Mouse (Mus musculus) lung, embryonic 14.5 days (tissue): ENCODE data around the gene Arv1. TPM values are rescaled to one million over a fixed set of nuclear protein-coding genes. Genes with fewer than 3 reads are reported as not detected.
A peak's percentile ranks its signal among the peaks of the same experiment; 100 is the strongest.

ENCODE experiments used
- ATAC-seq: fragments of 200-750 bp; cut with Nextera tagmentation; 2 replicates; pipeline ENCODE4 v1.8.0; 2017; ENCODE audit warnings: mild to moderate bottlenecking, moderate TSS enrichment, moderate library complexity; ENCODE audit not compliant: insufficient read depth
- DNase-seq: peaks from one replicate; pipeline ENCODE4 v3.0.0-alpha.2; 2015
- H3K27ac ChIP-seq: fragments of 300-500 bp; sonication (generic); 2 replicates; pipeline ENCODE4 v1.5.1; 2014; ENCODE audit warnings: low read depth, mild to moderate bottlenecking, moderate library complexity
- H3K27me3 ChIP-seq: fragments of 300-500 bp; sonication (generic); 2 replicates; pipeline ENCODE4 v1.6.1; 2014; ENCODE audit warnings: low read length, control low read depth; ENCODE audit not compliant: insufficient read depth
- H3K36me3 ChIP-seq: fragments of 300-500 bp; sonication (generic); 2 replicates; pipeline ENCODE4 v1.6.1; 2014; ENCODE audit warnings: control low read depth; ENCODE audit not compliant: insufficient read depth
- H3K4me1 ChIP-seq: fragments of 300-500 bp; sonication (generic); 2 replicates; pipeline ENCODE4 v1.6.1; 2014; ENCODE audit warnings: antibody characterized with exemption, control low read depth; ENCODE audit not compliant: insufficient read depth
- H3K4me2 ChIP-seq: fragments of 300-500 bp; sonication (generic); 2 replicates; pipeline ENCODE4 v1.6.1; 2014; ENCODE audit warnings: mild to moderate bottlenecking
- H3K4me3 ChIP-seq: fragments of 300-500 bp; sonication (generic); 2 replicates; pipeline ENCODE4 v1.5.1; 2014; ENCODE audit warnings: low read depth, low read length
- H3K9ac ChIP-seq: fragments of 300-500 bp; sonication (generic); 2 replicates; pipeline ENCODE4 v1.6.1; 2014
- H3K9me3 ChIP-seq: fragments of 300-500 bp; sonication (generic); 2 replicates; pipeline ENCODE4 v1.6.1; 2016; ENCODE audit warnings: low read depth, low read length, control low read depth
- CTCF ChIP-seq: IDR thresholded peaks from 2 replicates; pipeline ENCODE4 v1.5.1; 2016; ENCODE audit warnings: antibody characterized with exemption, low read depth
- WGBS: fragments of 180-500 bp; shearing (Covaris S2); extraction: QIAGEN DNeasy Blood & Tissue Kit; methylation state at CpG from one replicate; pipeline ENCODE4 v1.1.7; 2014; 5-methylcytosine and 5-hydroxymethylcytosine counted together
- polyA plus RNA-seq: library from polyadenylated mRNA; unstranded; fragments of >200 nt; fragmentation: Nextera tagmentation; extraction: Ambion mirVana; gene quantifications from 2 replicates; pipeline ENCODE4 v1.2.1, GENCODE M21; 2014

The Arv1 gene
- polyA plus RNA-seq, 1 experiment from 2014 or later, result 26.4 TPM

DNA sequence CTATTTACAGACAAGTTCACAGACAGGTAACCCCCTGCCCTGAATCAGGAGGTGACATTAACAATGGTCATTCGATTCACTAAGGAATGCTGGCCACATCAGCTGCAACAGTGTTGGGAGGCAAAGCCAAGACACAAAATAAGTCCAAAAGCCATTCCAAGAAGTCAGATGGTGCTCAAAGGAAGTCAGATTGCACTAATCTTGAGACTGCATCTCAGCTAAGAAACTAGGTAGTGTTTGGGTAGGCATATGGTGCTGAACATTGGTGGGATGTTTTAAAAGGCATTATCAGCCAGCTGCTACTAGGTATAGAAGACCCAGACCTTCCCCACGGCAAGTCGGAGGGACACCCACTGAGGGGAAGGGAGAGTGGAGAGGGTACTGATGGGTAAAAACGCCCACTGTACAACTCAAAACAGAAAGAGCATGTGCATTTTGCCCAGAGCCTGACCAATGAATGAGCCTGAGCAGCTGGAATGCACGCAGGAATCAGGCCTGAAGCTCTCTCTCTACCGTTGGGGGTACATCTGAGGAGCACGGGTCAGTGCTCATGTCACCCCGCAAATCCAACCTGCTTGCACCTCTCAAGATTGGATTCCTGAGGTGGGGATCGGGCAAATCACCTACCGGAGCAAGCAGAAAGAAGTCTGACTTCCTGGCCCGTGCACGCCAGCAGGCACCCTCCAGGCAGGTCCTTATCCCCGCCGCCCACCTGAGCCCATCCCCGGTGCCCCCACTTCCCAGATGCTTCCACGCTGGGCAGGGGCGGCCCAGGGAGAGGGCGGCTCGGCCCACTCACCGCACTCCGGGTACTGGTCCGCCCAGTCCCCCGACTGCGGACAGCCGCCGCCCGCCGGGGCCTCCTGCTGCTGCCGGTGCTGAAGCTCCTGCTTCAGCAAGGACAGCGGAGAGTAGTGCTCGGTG is 739 bp upstream of the Arv1 start:
- 3% methylated on average over 31 of the region's 31 CpGs for WGBS

DNA sequence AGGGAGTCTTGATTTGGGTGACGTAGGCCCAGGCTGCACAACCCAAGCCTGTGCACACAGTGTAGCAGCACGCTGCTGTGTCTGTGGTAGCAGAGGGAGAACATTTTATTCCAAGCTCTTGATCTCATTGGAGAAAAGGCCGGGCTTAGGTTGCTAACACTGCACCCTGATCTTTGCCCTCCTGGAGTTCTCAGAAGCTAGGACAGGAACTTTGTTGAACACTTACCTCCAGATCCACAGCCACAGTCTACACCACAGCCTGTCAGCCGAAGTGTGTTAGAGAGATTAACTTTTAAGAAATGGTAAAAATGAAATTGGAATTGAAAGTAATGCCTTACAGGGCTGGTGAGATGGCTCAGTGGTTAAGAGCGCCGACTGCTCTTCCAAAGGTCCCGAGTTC is 2.4 kb downstream of the Arv1 start:
- WGBS, result 96% methylated on average over 7 of the region's 7 CpGs
- no peaks in the 10 kb centered on the region for H3K27me3 ChIP-seq
- ATAC-seq, result no peak

More for the DNA sequence above, 739 bp upstream of the Arv1 start:
- ATAC-seq, result no peak; the same call in 1 of the 2 replicates
- peak overlapping the region; percentile 75 for H3K9ac ChIP-seq
- peak overlapping the region; percentile 78 for H3K4me2 ChIP-seq
- no peaks in the 10 kb centered on the region for H3K9me3 ChIP-seq
- H3K36me3 ChIP-seq, result peaks cover 12% of the 10 kb centered on the region
- no peak overlapping the region for H3K27ac ChIP-seq
- H3K4me3 ChIP-seq, result peak overlapping the region; percentile 97
- H3K27me3 ChIP-seq, result no peaks in the 10 kb centered on the region
- no peak for TF ChIP-seq CTCF
- no peaks in the 10 kb centered on the region; the same call in 1 of the 2 replicates for H3K4me1 ChIP-seq
- no peak for DNase-seq

DNA sequence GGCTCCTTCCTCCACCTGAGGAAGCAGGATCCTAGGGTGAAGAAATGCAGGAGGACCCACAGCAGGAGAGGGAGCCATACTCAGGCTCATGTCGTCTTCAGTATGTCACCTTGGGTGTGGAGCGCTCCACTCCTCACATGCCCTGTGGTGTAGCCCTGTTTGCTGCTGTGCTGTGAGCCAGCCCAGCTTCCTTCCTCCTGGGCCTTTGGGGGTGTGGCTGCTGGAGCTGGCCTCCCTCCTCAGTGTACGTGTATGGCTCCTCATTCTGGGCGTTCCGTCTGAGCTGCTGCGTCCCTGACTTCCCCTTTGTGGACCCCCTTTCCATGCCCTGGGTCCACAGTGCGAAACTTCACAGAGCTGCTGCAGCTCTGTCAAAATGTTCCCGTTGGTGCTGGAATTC is 10.9 kb downstream of the Arv1 start:
- Histone ChIP-seq H3K4me2 (no peak overlapping the region), H3K27me3 (no peaks in the 10 kb centered on the region), H3K4me1 (no peaks in the 10 kb centered on the region), H3K9me3 (no peaks in the 10 kb centered on the region), H3K4me3 (no peak overlapping the region), H3K9ac (no peak overlapping the region), H3K27ac (no peak overlapping the region), H3K36me3 (peaks cover 68% of the 10 kb centered on the region)
- ATAC-seq (no peak), DNase-seq (no peak)
- WGBS, result 79% methylated on average over 8 of the region's 8 CpGs
- no peak for TF ChIP-seq CTCF

More for the DNA sequence above, 2.4 kb downstream of the Arv1 start:
- H3K36me3 ChIP-seq, result peaks cover 43% of the 10 kb centered on the region
- no peak for DNase-seq
- no peak overlapping the region for H3K27ac ChIP-seq
- H3K4me2 ChIP-seq, result no peak overlapping the region
- no peak overlapping the region for H3K4me3 ChIP-seq
- no peaks in the 10 kb centered on the region; the same call in 1 of the 2 replicates for H3K4me1 ChIP-seq
- no peak for TF ChIP-seq CTCF
- H3K9ac ChIP-seq, result no peak overlapping the region
- no peaks in the 10 kb centered on the region for H3K9me3 ChIP-seq

DNA sequence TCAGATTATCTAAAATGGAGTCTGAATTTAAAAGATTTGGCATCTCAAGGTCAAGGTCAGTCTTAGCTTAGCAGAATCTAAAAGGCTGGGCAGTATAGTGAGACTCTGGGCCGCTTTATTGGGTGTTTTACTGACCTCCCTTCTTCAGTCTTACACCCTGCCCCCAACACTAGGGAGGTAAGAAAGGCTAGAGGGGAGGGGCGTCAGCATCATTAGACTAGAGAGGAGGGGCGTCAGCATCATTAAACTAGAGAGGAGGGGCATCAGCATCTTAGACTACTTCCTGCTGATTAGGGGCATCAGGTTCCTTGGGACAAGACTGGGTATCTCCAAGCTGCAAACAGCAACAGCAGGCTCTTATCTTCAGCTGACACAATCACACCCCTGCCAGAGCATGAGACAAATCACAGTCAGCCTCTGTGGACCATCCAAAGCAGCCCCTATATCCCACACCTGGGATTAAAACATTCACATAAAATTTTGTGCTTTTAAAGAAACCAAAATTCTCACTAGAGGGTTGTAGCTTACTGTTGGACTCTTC is 13.5 kb downstream of the Arv1 start:
- ATAC-seq, result no peak
- no peak for TF ChIP-seq CTCF
- peaks cover 57% of the 10 kb centered on the region for H3K36me3 ChIP-seq

DNA sequence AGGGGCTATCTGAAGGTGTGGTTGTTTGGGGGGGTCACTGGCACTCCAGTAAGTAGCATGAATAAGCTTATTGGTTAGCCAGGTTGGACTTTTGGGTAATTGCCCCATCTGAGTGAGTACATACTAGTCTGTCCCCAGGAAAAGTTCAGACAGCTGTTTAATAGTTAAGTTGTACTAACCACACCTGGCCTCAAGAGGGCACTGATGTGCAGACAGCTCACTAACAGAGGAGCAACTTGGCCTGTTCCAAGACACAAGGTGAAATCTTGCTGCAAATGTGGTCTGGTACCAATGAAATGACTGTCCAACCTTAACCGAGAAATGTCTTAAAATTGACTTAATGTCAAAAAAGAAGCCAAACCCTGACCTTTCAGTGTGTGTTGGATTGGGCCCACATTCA is 17.3 kb downstream of the Arv1 start:
- H3K36me3 ChIP-seq, result peaks cover 34% of the 10 kb centered on the region
- DNase-seq (peak; percentile 63), ATAC-seq (no peak)
- H3K4me3 ChIP-seq, result no peak overlapping the region
- WGBS, result 62% methylated on average over 1 of the region's 1 CpGs
- H3K27me3 ChIP-seq, result no peaks in the 10 kb centered on the region
- H3K4me1 ChIP-seq, result no peaks in the 10 kb centered on the region
- no peak overlapping the region for H3K4me2 ChIP-seq
- peak; percentile 72 for TF ChIP-seq CTCF
- H3K27ac ChIP-seq, result no peak overlapping the region
- no peak overlapping the region for H3K9ac ChIP-seq
- no peaks in the 10 kb centered on the region for H3K9me3 ChIP-seq

More for the DNA sequence above, 13.5 kb downstream of the Arv1 start:
- no peaks in the 10 kb centered on the region for H3K9me3 ChIP-seq
- H3K4me2 ChIP-seq, result no peak overlapping the region
- no peaks in the 10 kb centered on the region for H3K4me1 ChIP-seq
- H3K27me3 ChIP-seq, result no peaks in the 10 kb centered on the region
- H3K4me3 ChIP-seq, result no peak overlapping the region
- H3K9ac ChIP-seq, result no peak overlapping the region
- H3K27ac ChIP-seq, result no peak overlapping the region
- 65% methylated on average over 3 of the region's 3 CpGs for WGBS
- DNase-seq, result no peak

DNA sequence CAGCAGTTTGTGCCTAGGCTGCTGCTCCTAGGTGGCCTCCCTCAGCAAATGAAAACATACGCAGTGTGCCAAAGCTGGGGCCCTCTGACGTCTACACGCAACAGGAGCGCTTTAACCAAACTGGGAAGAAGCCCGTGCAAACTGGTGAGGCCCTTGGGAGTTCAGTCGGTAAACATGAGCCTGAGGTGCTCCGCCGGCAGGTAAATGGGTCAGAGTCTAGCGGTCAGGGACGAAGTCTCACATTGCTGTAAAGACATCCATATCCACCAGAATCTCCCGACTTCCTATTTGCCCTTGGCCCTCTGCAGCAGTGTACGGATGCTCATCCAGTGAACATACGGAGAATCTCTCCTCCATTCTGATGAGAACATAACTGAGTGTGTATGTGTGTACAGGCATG is 24.7 kb downstream of the Arv1 start:
- Histone ChIP-seq H3K27me3 (peaks cover 21% of the 10 kb centered on the region), H3K27ac (no peak overlapping the region), H3K9ac (no peak overlapping the region; the same call in 1 of the 2 replicates), H3K4me2 (no peak overlapping the region), H3K36me3 (peaks cover 7% of the 10 kb centered on the region; the same call in 1 of the 2 replicates), H3K4me3 (no peak overlapping the region), H3K4me1 (0 out of 2 replicates have a peak, but pooled peaks cover 6% of the 10 kb centered on the region), H3K9me3 (no peaks in the 10 kb centered on the region)
- ATAC-seq, result no peak
- 55% methylated on average over 13 of the region's 13 CpGs for WGBS
- DNase-seq, result no peak
- no peak for TF ChIP-seq CTCF

DNA sequence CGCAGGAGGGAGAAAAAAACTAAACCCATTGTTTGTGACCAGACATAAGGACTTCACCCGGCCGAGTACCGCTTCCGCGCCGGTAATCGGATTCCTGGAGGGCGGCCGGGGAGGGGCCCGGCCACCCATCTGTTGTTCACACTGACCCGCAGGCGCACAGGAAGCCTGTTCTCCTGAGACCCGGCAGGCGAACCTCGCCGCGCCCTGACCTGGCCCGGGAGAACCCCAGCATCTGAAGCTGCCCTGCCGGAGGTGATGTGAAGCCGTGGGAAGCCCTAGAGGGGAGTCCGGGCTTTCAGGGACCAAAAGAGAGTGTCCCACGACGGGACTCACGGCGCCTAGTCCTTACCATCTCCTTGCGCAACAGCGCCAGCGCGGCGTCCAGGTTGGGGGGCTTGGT is 29.3 kb downstream of the Arv1 start:
- Histone ChIP-seq H3K4me2 (peak overlapping the region; percentile 90), H3K36me3 (no peaks in the 10 kb centered on the region), H3K27me3 (peaks cover 28% of the 10 kb centered on the region), H3K4me3 (peak overlapping the region; percentile 62), H3K9me3 (no peaks in the 10 kb centered on the region), H3K27ac (0 out of 2 replicates have a peak overlapping the region, but pooled peaks have one; percentile 36), H3K9ac (peak overlapping the region; percentile 56), H3K4me1 (0 out of 2 replicates have a peak, but pooled peaks cover 10% of the 10 kb centered on the region)
- under 1% methylated on average over 31 of the region's 31 CpGs for WGBS
- TF ChIP-seq CTCF, result no peak
- no peak for DNase-seq
- peak; percentile 2; the same call in 1 of the 2 replicates for ATAC-seq
